Mouse (Mus musculus) cerebellum, postnatal 10 days (tissue): ENCODE measurements at regions not wholly inside any gene's neighbourhood (a gene's known extent, or its start where the extent isn't known, plus 50 kb on each side); places are given as distances from the start of the nearest gene placed in this dataset.

Experiments used
- DNase-seq, 2 experiments: peaks; one replicate each; pipeline ENCODE4 v3.0.0; 2021; ENCODE audit warnings: mixed read lengths in 2 of 2

GRCm38 (mm10) chr13:64007688-64008087 lies 81.3 kb downstream of the Hsd17b3 start:
- peak; percentile 46 to 58 for DNase-seq

GRCm38 (mm10) chr13:64002945-64003459 lies 86.0 kb downstream of the Hsd17b3 start:
- peak; percentile 40 to 63 for DNase-seq

GRCm38 (mm10) chr13:64000303-64000702 lies 88.7 kb downstream of the Hsd17b3 start:
- no peak for DNase-seq

GRCm38 (mm10) chr13:63998647-63999046 lies 90.4 kb downstream of the Hsd17b3 start:
- no peak for DNase-seq

- peak; percentile 72 to 77 for DNase-seq
Observed at GRCm38 (mm10) chr13:63993857-63994477, 95.1 kb downstream of the Hsd17b3 start.

GRCm38 (mm10) chr13:63992989-63993388 lies 96.0 kb downstream of the Hsd17b3 start:
- peak in 1 of 2 experiments; percentile 12 for DNase-seq

- peak; percentile 45 to 46 for DNase-seq
Observed at GRCm38 (mm10) chr13:63990480-63990958, 98.5 kb downstream of the Hsd17b3 start.

GRCm38 (mm10) chr13:63989769-63990168 lies 99.3 kb downstream of the Hsd17b3 start:
- DNase-seq = no peak

GRCm38 (mm10) chr13:63988263-63988662 lies 100.8 kb downstream of the Hsd17b3 start:
- DNase-seq = no peak

GRCm38 (mm10) chr13:63986681-63987080 lies 102.3 kb downstream of the Hsd17b3 start:
- DNase-seq = no peak

- DNase-seq = peak in 1 of 2 experiments; percentile 39
Observed at GRCm38 (mm10) chr13:63985590-63985989, 103.4 kb downstream of the Hsd17b3 start.

- no peak for DNase-seq
Observed at GRCm38 (mm10) chr13:63985086-63985485, 103.9 kb downstream of the Hsd17b3 start.

- DNase-seq = no peak
Observed at GRCm38 (mm10) chr13:63980012-63980691, 108.9 kb downstream of the Hsd17b3 start.

GRCm38 (mm10) chr13:63979581-63979980 lies 109.4 kb downstream of the Hsd17b3 start:
- DNase-seq = no peak

GRCm38 (mm10) chr13:63969907-63970306 lies 119.1 kb downstream of the Hsd17b3 start:
- no peak for DNase-seq

GRCm38 (mm10) chr13:63968623-63969022 lies 120.4 kb downstream of the Hsd17b3 start:
- no peak for DNase-seq

- DNase-seq = peak in 1 of 2 experiments; percentile 9
Observed at GRCm38 (mm10) chr13:63957098-63957497, 131.9 kb downstream of the Hsd17b3 start.

GRCm38 (mm10) chr13:63954305-63954704 lies 134.7 kb downstream of the Hsd17b3 start:
- no peak for DNase-seq

- peak; percentile 25 to 32 for DNase-seq
Observed at GRCm38 (mm10) chr13:63951922-63952734, 136.9 kb downstream of the Hsd17b3 start.

GRCm38 (mm10) chr13:63951136-63951535 lies 136.1 kb downstream of the Ercc6l2 start:
- no peak for DNase-seq
